Mouse (Mus musculus): ENCODE results near the gene Hes7.

Gene Hes7

DNA sequence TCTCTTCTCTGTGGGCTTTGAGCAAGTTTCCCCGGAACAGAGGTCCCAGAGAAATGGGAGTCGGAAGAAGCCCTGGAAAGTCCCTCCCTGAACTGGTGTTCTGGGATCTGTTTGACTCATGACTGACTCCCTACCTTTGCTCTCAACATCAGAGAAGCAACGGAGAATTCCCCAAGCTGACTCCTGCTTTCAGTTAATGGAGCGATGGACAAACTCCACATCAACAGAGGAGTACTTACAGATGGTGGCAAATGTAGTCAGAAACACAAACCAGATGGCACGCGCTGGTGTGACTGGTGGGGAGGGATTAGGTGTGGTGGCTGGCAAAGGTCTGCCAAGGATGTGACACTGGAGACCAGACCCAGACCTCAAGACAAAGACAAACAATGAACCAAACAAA lies 30.8 kb downstream of the Hes7 start:
- no peak for DNase-seq

DNA sequence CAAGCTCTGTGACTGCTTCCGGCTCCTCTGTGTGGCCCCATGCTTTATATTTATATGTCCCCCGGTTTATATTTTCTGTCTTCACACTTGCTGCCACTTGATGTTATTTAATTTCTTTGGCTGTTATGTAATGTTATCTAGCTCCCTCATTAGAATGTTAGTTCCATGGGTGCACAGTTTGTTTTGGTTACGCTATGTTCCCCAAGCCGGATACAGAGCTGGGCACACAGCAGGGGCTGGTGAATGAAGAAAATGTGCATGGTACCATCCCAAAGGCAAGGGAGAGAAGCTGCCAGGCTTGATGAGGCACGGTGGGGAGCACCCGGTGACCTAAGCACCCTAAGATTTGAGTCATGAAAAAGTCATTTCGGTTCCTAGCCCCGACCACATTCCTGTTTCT lies 33.6 kb downstream of the Hes7 start:
- no peak for DNase-seq

DNA sequence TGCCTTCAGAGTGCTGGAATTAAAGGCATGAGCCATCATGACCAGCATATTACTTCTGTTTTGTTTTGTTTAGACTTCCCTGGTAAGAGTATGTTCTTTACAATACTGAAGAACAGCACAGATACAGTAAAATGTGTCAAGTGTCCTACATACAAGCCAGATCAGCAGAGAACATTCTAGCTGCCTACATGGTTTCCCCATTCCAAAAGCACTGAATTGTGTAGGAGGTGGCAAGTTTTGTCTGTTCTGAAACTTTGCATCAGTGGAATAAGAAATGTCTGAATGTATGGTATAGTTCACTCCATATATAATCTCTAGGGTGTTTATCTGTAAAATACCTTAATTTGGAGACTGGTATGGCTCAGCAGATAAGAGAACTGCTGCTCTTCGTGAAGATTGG lies 35.1 kb downstream of the Hes7 start:
- no peak for DNase-seq

DNA sequence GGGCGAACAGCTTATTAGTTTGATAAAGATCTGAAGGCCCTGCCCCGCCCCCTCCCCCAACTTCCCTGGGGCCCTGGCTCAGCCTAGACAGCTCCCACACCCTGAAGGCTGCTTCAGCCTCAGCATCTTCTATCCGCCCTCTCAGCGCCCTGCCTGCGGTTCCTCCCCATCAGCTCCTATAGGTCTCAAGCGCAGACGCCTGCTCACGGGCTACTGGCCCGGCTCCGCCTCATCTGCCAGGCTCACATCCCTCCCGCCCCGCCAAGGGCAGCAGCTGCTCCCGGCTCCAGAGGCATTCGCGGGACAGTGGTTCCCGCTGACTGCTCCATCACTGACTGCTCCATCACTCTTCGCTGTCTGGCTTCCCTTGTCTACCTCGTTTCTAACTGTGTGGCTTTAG lies 36.6 kb downstream of the Hes7 start, which contains the start of gene Alox12b:
Gene Alox12b, plus strand, starts transcription at position 190 of the 400 bp plus-strand sequence.
- no peak for DNase-seq

DNA sequence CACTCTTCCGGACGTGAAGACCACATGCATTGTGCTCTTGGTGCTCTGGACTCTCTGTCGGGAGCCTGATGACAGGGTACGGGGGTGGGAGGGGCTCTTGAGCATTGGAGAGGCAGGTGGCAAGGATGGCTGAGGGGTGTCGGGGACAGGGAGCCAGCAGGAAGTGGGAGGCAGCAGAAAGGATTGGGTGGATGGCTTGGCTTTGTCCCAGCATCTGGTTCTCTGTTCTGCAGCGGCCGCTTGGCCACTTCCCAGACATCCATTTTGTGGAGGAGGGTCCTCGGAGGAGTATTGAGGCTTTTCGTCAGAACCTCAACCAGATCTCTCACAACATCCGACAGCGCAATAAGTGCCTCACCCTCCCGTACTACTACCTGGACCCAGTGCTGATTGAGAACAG lies 49.1 kb downstream of the Hes7 start:
- DNase-seq = no peak

DNA sequence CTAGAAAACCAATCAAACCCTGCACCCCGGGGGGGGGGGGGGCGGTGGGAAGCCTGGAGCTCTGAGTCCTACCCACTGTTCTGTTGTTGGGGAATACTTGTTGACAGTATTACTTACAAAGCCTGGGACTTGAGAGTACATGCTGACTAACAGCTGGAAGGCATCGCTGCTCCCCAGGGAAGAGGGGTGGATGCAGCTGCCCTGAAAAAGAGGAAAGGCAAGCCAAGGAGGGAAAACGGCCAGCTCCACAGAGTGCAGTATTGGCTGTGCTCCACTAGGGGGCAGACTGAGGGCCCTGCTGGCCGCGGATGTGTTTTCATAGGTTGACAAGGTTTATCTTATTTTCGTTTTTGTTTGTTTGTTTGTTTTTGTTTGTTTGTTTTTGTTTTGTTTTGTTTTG lies 51.4 kb downstream of the Hes7 start:
- DNase-seq = peak; percentile 57 to 62

DNA sequence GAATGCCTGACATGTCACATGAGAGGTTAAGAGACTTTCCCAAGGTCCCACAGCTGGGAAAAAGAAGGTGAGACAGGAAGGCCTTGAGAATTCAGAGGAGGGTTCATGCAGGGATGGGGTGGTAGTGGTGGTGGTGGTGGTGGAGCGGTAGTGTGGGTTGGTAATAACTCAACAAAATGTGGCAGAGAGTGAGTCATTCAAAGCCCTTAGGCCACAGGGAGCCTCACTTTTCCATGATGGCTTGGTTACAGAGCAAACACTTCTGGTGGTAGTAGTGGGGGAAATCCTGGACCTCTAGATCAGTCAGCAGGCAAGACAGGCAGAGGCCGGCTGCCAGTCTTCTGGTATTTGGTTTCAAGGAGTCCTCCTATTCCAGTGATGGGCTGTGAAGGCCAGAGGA lies 52.4 kb downstream of the Hes7 start:
- DNase-seq = no peak
